Mouse (Mus musculus) cortical plate, adult 2 months (tissue): ENCODE measurements at regions not wholly inside any gene's neighbourhood (a gene's known extent, or its start where the extent isn't known, plus 50 kb on each side); places are given as distances from the start of the nearest gene placed in this dataset.

Experiments used
- CTCF ChIP-seq: fragments of 200-500 bp; IDR thresholded peaks from 2 replicates; pipeline ENCODE4 v1.5.1; 2011; ENCODE audit warnings: mild to moderate bottlenecking, control low read depth, low read length; ENCODE audit not compliant: insufficient read depth; ENCODE audit errors: extremely low read depth
- POLR2A ChIP-seq: fragments of 200-500 bp; IDR thresholded peaks from 2 replicates; pipeline ENCODE4 v1.6.1; 2011; ENCODE audit warnings: mild to moderate bottlenecking, low read length, control low read depth; ENCODE audit not compliant: insufficient read depth; ENCODE audit errors: extremely low read depth

DNA sequence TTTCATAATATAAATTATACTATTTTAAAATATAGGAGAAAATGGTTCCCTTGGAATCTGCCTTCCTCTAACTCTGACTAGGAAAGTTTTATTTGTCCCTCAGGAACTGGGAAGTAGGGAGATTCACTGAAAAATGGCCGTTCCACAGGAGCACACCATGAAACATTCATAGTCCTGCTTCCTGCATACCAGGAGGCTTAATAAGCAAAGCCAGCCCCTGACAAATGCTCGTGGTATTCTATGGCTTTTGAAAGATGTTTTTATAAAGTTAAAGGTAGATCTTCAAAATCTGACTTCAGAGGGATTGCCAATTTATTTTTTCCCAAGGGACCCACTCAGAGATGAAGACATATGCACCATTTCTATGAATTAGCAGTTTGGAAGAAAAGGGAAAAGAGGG lies 426.9 kb downstream of the Lmo4 start:
- no peak for TF ChIP-seq CTCF
- TF ChIP-seq POLR2A, result no peak
